Mouse (Mus musculus) midbrain, postnatal 0 days (tissue): ENCODE measurements around the gene Aatk. TPM values are rescaled to one million over a fixed set of nuclear protein-coding genes. Genes with fewer than 3 reads are reported as not detected.

ENCODE experiments used
- ATAC-seq: fragments of 200-750 bp; cut with Nextera tagmentation; 2 replicates; pipeline ENCODE4 v1.8.0; 2017; ENCODE audit warnings: moderate number of reproducible peaks, mild to moderate bottlenecking, moderate TSS enrichment, moderate library complexity; ENCODE audit not compliant: low FRiP score
- DNase-seq: peaks from one replicate; pipeline ENCODE4 v3.0.0-alpha.2; 2015; ENCODE audit warnings: low spot score
- H3K27ac ChIP-seq: fragments of 300-500 bp; sonication (generic); 2 replicates; pipeline ENCODE4 v1.5.1; 2014; ENCODE audit warnings: low read depth, mild to moderate bottlenecking, low read length, mixed read lengths
- H3K27me3 ChIP-seq: fragments of 300-500 bp; sonication (generic); 2 replicates; pipeline ENCODE4 v1.6.1; 2014; ENCODE audit warnings: low read length, control low read depth, mixed read lengths; ENCODE audit not compliant: insufficient read depth
- H3K36me3 ChIP-seq: fragments of 300-500 bp; sonication (generic); 2 replicates; pipeline ENCODE4 v1.6.1; 2014; ENCODE audit warnings: low read length, control low read depth, mixed read lengths; ENCODE audit not compliant: insufficient read depth
- H3K4me1 ChIP-seq: fragments of 300-500 bp; sonication (generic); 2 replicates; pipeline ENCODE4 v1.6.1; 2014; ENCODE audit warnings: mild to moderate bottlenecking, control low read depth, antibody characterized with exemption, low read length, mixed read lengths; ENCODE audit not compliant: insufficient read depth
- H3K4me2 ChIP-seq: fragments of 300-500 bp; sonication (generic); 2 replicates; pipeline ENCODE4 v1.6.1; 2014; ENCODE audit warnings: low read depth, mild to moderate bottlenecking, low read length, mixed read lengths; ENCODE audit not compliant: poor library complexity, severe bottlenecking
- H3K4me3 ChIP-seq: fragments of 300-500 bp; sonication (generic); 2 replicates; pipeline ENCODE4 v1.5.1; 2014; ENCODE audit warnings: low read depth, mild to moderate bottlenecking, low read length, moderate library complexity
- H3K9ac ChIP-seq: fragments of 300-500 bp; sonication (generic); replicated peaks from 2 replicates; pipeline ENCODE4 v1.6.1; 2014; ENCODE audit warnings: mild to moderate bottlenecking, low read length, moderate library complexity, mixed read lengths; ENCODE audit not compliant: poor library complexity, severe bottlenecking
- H3K9me3 ChIP-seq: fragments of 300-500 bp; sonication (generic); 2 replicates; pipeline ENCODE4 v1.6.1; 2016; ENCODE audit warnings: low read length, control low read depth
- CTCF ChIP-seq: IDR thresholded peaks from 2 replicates; pipeline ENCODE4 v1.5.1; 2016; ENCODE audit warnings: antibody characterized with exemption, mild to moderate bottlenecking
- WGBS: fragments of 180-500 bp; shearing (Covaris S2); extraction: QIAGEN DNeasy Blood & Tissue Kit; methylation state at CpG from one replicate; pipeline ENCODE4 v1.1.7; 2014; 5-methylcytosine and 5-hydroxymethylcytosine counted together
- polyA plus RNA-seq: library from polyadenylated mRNA; unstranded; fragments of >200 nt; fragmentation: Nextera tagmentation; extraction: Ambion mirVana; gene quantifications from 2 replicates; pipeline ENCODE4 v1.2.1, GENCODE M21; 2015
- total RNA-seq: library from RNA; depleted of rRNA; stranded (reverse); fragments of >200 nt; gene quantifications from 2 replicates; pipeline ENCODE4 v1.2.3, GENCODE M21; 2014

Gene Aatk
- total and polyA plus RNA-seq, 2 experiments from 2014 or later = 46.9 to 178 TPM

DNA sequence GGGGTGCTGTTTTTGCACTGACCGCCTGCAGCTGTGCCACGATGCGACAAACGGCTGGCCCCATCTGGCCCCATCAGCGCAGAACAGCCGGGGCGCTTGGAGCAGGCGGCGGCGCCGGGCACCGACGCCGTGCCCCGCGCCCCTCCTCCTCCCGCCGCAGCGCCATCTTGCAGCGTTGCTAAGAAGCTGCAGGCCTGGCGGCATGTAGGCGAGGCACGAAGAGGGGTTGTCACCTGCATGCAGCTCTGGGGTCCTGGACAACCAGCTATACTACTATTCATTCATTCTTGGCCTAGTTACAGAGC lies 1.2 kb upstream of the Aatk start:
- peak overlapping the region; percentile 94 for H3K4me2 ChIP-seq
- peak overlapping the region; percentile 93 for H3K9ac ChIP-seq
- H3K27me3 ChIP-seq = no peaks in the 10 kb centered on the region
- WGBS = 5% methylated on average over 23 of the region's 23 CpGs
- H3K4me3 ChIP-seq = peak overlapping the region; percentile 76
- peak overlapping the region; percentile 92 for H3K27ac ChIP-seq
- H3K9me3 ChIP-seq = no peaks in the 10 kb centered on the region
- no peaks in the 10 kb centered on the region for H3K36me3 ChIP-seq
- TF ChIP-seq CTCF = peak; percentile 71
- ATAC-seq = peak; percentile 35; the same call in 1 of the 2 replicates
- peak; percentile 82 for DNase-seq
- H3K4me1 ChIP-seq = peaks cover 38% of the 10 kb centered on the region

DNA sequence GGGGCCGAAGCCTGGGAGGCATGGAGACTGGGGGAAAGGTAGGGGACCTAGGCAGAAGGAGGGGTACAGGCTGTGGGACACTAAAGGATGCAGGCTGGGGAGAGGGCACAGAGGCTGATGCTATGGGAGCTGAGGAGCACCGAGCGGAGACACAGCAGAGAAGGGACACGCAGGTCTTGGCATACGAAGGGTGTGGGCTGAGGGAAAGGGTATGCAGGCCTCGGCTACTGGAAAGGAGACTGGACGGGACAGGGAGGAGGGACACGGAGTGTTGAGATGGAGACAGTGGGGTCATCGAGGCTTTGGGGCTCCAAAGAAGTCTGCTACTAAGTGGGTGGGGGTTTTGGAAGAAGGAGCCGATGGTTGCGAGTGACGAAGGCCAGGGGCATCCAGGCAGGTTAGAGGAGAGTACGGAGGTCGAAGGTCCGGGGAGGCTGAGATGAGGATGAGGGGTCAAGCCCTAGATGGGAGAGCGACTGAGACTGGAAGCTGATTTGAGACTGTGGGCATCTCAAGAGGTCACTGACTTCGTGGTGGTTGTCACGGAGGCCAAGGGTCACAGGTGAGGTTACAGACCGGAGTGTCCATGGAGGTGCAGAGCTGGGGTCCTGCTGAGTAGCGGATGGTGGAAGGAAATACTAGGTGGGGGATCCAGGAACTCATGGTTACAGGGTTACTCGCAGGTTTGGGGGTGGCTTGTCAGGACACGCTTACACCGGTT lies 724 bp upstream of the Aatk start:
- Histone ChIP-seq H3K27ac (peak overlapping the region; percentile 92), H3K4me2 (peak overlapping the region; percentile 94), H3K4me1 (peaks cover 38% of the 10 kb centered on the region), H3K4me3 (peak overlapping the region; percentile 76), H3K27me3 (no peaks in the 10 kb centered on the region), H3K9me3 (no peaks in the 10 kb centered on the region), H3K36me3 (no peaks in the 10 kb centered on the region), H3K9ac (peak overlapping the region; percentile 93)
- TF ChIP-seq CTCF = no peak
- WGBS = 9% methylated on average over 23 of the region's 23 CpGs
- DNase-seq (no peak), ATAC-seq (peak; percentile 15; the same call in 1 of the 2 replicates)

DNA sequence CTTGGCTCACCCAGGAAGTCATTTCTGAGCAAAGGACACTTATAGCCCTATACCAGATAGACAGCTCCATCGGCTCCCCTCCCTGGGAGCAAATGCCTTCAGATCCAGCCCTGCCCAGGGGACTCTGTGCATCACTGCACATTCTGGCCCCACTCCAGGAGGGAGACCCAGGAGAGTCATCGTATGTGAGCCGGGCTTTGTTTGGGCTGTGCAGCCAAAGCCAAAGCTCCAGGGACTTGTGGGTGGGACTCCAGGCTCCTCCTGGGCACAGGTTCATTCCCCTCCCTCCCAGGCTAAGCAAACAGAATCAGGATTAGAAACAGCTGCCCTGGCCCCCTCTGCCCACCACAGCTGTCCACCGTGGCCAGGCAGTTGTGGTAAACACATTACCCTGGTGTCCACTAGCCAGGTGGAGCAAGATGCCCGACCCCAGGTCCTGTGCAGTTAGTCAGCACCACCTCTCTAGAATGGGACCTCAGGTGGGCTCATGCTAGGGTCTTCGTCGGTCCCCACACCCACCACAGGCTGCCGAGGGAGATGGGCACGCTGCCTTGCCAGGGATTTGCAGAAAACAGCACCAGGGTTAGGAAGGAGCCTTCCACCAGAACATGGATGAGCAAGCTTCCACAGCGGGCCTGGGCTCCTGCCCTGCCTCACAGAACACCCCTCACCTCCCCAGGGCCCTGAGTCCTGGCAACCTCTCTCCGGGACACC lies 971 bp downstream of the Aatk start:
- peak overlapping the region; percentile 93 for H3K9ac ChIP-seq
- H3K4me3 ChIP-seq = peak overlapping the region; percentile 76
- peaks cover 34% of the 10 kb centered on the region for H3K4me1 ChIP-seq
- WGBS = 24% methylated on average over 11 of the region's 11 CpGs
- no peak for TF ChIP-seq CTCF
- H3K36me3 ChIP-seq = no peaks in the 10 kb centered on the region
- H3K9me3 ChIP-seq = no peaks in the 10 kb centered on the region
- peak; percentile 60 for DNase-seq
- ATAC-seq = peak; percentile 21; the same call in 1 of the 2 replicates
- peak overlapping the region; percentile 94 for H3K4me2 ChIP-seq
- no peaks in the 10 kb centered on the region for H3K27me3 ChIP-seq
- H3K27ac ChIP-seq = peak overlapping the region; percentile 92

DNA sequence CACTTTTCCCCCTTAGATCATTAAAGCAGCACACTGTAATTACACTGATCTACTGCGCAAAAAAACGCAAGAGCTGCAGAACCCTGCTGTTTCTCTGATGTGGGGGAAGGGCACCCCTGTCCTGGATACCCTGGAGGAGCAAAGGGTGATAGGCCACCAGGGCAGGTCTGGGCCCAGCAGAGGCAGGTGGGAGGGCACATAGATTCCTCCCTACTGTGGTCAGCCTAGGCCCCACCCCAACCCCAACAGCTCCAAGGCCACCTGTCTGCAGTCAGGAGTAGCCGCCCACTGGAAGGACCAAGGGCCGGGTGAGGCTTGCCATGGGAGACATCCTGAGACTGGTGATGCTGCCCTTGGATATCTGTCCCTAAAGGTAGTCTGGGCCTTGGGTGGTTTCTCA lies 1.6 kb downstream of the Aatk start:
- 48% methylated on average over 4 of the region's 4 CpGs for WGBS
- Histone ChIP-seq H3K4me2 (peak overlapping the region; percentile 94), H3K36me3 (no peaks in the 10 kb centered on the region), H3K27me3 (no peaks in the 10 kb centered on the region), H3K4me3 (peak overlapping the region; percentile 76), H3K27ac (peak overlapping the region; percentile 92), H3K9me3 (no peaks in the 10 kb centered on the region), H3K9ac (peak overlapping the region; percentile 93), H3K4me1 (peaks cover 34% of the 10 kb centered on the region)
- TF ChIP-seq CTCF = no peak
- ATAC-seq (no peak), DNase-seq (no peak)

DNA sequence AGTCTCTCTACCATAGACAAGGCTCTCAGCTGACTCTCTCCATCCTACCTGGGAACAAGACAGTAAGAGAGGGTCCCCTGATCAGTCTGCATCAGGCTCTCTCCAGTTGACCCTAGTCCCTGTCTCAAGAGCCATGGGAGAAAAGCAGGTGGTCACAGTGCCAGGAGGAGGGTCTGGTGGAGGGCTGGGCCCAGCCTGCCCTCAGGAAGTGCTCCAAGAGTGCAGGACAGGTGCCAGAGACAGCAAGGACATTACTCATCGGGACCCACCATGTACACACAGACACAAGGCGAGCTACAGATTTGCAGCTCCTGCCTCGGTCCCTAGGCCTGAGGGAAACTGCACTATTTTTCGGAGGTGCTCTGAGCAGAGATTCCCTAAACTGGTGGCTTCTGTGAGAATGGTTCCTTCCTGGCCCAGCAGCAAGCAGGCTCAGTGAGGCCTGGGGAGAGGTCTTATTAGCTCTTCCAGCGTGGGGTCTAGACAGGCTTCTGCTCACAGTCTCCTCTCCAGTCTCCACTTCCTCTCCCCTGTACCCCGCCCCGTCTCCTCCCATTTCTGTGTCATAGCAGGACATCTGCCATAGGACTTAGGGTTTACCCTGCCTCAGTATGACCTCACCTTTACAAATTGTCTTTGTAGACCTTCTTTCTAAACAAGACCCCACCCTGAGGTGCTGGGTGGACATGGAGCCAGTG lies 4.7 kb downstream of the Aatk start:
- DNase-seq (no peak), ATAC-seq (no peak)
- no peaks in the 10 kb centered on the region for H3K9me3 ChIP-seq
- H3K9ac ChIP-seq = no peak overlapping the region
- WGBS = 68% methylated on average over 7 of the region's 7 CpGs
- no peaks in the 10 kb centered on the region for H3K36me3 ChIP-seq
- no peak overlapping the region for H3K4me3 ChIP-seq
- 0 out of 2 replicates have a peak overlapping the region, but pooled peaks have one; percentile 18 for H3K27ac ChIP-seq
- no peak for TF ChIP-seq CTCF
- H3K4me1 ChIP-seq = peaks cover 22% of the 10 kb centered on the region
- no peak overlapping the region for H3K4me2 ChIP-seq
- H3K27me3 ChIP-seq = no peaks in the 10 kb centered on the region
